Mouse (Mus musculus): Measurements from ENCODE around the gene Raly.
"Not testable (repeated sequence)": the region's sequence is repeated elsewhere in the genome, so short reads cannot be mapped to it uniquely, and the experiment has no call there.

Raly gene

DNA sequence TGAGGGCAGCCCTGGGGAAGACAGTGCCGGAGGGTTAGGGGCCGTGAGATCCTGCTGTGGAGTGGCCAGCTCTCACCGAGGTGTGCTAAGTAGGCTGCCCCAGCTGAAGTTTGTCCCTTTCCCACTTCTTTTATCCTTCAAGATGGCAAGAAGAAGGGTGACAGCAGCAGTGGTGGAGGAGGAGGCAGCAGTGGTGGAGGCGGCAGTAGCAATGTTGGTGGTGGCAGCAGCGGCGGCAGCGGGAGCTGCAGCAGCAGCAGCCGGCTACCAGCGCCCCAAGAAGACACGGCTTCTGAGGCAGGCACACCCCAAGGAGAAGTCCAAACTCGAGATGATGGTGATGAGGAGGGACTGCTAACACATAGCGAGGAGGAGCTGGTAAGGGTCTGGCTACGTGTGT lies 72.8 kb downstream of the Raly start:
- no peak for DNase-seq

DNA sequence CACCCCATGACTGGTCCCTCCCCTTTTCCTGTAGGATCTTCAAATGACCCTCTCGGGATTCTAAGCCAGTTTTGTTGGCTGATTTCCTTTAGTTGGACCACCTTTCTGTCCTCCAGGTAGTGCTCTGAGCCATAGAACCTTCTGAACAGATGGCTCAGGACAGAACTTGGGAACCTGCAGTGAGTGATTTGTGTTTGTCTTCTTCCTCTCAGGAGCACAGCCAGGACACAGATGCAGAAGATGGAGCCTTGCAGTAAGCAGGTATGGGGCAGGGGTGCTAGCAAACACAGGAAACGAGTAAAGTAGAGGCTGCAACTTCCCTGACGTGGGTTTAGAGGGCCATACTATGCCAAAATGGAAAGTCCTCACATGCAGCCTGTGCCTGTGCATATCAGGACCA lies 74.8 kb downstream of the Raly start:
- no peak for DNase-seq

DNA sequence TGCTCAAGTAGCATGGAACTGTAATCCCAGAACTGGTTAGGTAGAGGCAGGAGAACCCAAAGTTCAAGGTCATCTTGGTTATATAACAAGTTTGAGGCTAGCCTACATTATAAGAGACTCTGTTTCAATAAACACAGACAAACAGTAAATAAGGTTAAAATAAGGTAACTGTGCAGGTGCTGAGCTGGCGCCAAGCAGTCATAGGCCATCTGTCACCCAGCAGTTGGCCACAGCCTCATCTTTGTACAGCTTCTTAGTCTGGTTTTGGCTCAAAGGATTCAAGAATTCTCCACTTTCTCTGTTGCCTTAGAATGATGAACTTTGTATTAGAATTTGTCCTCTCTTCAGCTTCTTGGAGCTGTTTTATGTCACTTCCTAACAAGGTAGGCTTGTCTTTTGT lies 77.2 kb downstream of the Raly start:
- no peak for DNase-seq

DNA sequence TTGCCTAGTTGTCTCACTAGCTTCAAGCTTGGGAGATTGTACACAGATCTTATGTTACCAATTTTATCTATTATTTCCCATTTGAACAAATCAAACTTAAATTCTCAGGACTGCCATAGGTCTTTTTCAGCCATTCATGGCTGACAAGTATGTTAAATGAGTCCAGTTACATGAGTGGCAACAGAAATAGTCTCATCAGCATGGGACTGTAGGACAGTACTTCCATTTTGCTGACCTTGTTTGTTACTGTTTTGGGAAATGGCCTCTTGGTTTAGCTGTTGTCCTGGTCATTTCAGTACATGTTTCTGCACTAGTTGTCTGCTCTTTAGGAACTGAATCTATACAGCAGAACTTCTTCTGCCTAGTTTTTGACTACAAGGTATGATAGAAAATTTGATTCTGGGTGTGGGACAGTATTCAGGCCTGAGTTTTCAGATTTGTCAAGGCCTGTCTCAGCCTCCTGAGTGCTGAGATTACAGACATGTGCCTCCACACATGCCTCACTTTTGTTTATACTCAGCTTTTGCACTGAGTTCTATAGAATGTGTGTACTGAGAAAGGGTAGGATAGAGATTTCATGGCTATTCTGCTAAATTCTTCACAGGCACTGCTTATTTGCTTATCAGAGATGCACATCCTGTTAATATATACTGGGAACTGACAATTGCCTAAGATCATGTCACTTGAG lies 79.2 kb downstream of the Raly start:
- no peak for DNase-seq

DNA sequence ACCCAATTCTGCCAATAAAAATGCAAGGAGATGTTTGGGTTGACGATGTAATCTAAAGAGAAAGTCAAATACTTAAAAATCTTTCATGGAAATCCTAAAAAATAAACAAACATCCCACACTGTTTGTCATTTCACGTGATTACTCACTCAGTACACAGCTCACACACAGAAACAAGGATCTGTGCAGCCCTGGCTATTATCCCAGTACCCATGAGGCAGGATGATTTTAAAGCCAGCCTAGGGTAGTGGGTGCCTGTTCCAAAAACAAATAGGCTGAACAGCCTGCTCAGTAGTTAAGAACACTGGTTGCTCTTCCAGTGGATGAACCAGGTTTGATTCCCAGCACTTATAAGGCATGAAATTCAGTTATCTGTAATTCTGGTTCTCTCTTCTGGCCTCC lies 85.7 kb downstream of the Raly start:
- no peak for DNase-seq

DNA sequence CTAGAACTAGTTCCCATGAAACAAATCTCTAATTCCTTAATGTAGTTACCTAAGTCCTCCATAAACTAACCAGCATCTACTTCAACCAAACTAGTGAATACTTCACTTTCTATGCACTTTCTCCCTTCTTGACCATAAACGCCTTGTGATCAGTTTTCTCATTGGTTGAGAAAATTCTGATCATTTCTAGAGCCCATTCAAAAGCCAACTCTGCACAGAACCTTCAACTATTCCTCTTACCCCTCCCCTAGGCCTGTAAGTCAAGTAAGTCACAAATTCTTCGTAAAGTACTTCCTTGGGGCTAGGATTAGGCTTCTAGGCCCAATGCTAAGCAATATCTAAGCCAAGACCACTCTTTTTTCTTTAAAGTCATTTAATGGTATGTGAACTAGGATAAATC lies 100.7 kb downstream of the Raly start:
- DNase-seq, result no peak

DNA sequence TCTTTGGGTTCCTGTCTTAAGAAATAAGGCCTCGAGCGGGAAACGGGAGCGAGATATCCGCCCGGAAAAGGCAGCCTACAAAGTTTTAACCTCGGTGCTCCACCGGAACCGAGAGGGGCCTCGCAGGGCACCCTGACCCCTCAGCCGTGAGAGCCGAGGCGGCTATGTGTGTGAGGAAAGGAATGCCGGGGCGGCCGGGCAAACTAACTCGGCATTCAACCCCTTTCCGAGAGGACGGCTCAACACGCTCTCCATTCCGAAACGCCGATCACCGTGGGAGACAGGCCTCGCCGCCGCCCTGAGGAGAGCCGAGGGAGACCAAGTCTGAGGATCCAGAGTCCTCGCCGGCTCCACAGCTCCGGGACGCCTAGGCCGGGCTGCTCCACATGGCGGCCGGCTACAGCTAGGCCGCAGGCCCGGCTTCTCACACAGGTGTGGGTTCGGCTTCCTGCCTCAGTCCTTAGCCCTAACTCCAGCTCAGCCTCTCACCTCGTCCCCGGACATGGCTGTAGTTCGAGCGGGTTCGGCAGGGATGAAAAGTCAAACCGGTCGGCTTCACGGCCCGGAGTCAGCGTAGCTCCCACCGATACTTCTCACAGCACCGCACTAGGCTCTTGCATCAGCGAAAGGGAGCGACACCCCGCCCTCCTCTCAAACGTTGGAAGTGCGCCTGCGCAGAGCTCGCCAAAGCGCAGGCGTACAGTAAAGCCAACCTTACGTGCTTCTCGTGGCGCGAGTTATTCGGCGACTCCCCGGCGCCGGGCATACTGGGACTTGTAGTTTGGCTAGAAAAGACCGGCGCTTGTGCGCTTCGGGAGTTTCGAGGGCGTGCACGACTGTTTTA lies 101.5 kb downstream of the Raly start, which contains the start of gene Eif2s2:
Gene Eif2s2 (minus strand): TSS at position 735 of the 844 bp plus-strand sequence.
- DNase-seq, result peak; percentile 97

DNA sequence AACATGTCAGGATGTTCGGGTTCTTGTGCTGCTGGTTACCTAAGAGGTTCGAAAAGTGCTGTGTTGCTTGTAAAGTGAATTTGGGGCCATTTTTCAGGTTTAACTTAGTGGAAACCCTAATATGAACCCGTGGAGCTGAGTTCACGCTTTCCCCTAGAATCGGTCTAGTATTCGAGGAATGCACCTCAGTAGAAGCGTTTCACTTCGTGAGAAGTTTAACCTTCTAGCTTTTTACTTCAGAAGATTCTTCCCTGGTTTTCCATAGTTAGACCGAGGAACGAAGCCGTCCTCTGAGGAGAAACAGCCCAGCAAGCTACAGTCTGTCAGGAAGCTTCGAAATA lies 102.1 kb downstream of the Raly start:
- DNase-seq, result no peak

DNA sequence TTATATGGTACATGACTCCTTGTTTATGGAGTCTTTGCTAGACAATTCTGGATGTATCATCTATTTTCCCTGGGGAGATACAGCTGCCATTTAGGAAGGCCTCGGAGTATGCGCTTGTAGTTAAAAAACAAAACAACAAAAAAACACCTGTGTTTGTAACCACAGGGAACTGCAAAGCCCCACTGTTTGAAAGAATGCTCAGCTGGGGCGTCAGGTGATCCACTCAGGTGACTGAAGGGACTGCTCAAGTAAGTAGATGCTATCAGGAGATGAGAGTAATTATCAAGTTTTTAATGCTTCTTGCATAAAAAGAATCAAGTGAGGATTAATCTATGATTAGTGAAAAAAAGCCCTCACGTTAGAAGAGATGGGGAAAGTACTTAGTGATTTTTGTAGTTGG lies 102.7 kb downstream of the Raly start:
- no peak for DNase-seq

DNA sequence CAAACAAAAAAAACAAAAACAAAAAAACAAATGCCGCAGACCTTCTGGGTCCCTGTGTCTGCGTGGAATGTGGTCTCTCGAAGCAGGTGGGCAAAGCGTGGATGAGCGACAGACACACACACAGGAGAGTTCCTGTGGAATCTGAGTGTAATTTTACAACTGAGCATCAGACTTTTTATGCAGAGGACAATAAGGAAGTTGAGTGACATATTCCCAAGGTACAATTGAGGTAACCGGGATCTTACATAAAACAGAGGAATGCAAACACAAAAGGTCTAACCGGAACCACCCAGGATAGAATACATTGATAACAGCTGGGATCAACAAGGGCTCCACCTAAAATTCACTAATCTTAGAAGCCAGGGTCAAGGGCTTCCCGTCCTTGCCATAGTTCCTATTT lies 108.1 kb downstream of the Raly start:
- not testable (repeated sequence) for DNase-seq

DNA sequence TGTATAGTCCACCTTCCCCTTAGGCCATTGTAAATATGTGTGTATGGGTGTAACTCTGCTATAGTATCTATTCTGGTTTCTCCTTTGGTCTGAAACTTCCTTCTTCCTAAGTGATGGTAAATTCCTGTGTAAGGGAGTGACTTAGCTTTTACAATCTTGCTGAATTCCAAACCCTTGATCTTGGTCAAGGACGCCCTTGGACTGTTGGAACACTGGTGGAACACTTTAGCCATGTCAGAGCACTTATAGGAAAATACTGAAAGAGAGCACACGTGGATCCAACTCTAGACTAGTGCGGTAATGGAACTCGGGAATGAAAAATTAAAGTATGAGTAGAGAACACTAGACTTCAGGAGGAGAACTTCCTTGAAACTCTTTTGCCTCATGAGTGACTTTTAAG lies 108.5 kb downstream of the Raly start:
- not testable (repeated sequence) for DNase-seq

DNA sequence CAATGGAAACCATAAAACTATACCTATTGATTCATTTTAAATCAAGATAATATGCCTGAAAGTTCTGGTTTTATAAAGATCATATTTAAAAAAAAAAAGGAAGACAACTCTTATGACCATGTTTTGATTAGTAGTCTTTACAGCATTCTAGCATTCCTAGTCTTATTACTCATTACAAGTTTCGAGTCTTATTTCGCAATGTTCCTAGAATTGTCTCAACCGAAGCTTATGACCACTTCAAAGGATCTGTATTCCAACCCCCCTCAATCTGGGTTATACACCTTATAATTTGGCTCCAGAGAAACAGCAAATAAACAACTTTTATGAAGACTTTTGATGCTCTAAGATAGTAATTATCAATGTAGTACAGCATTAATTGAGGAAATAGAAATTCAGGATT lies 111.2 kb downstream of the Raly start:
- no peak for DNase-seq

DNA sequence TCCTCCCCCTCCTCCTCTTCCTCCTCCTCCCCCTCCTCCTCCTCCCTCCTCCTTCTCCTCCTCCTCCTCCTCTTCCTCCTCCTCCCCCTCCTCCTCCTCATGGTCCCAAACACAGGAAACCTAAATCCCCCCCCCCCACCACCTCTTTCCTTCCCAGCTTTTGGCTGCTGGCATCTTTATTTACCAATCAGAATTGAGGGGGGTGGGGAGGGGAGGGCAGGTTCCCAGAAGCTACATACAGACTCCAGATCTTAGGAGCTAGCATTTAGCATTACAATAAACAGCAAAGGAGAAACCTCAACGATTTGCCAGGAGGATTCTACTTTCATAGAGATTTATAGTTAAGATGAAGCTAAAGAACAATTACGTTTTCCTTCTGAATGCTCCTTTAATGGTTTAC lies 114.9 kb downstream of the Raly start:
- DNase-seq, result no peak

DNA sequence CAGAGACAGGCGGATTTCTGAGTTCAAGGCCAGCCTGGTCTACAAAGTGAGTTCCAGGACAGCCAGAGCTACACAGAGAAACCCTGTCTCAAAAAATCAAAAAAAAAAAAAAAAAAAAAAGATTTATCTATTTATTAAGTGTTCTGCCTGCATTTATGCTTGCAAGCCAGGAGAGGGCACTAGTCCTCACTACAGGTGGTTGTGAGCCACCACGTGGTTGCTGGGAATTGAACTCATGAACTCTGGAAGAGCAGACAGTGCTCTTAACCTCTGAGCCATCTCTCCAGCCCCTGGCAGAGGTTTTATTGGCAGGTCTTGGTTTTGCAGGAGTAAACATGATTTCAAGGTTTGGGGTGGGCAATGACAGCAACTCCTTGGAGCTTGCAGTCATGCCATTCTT lies 117.3 kb downstream of the Raly start:
- not testable (repeated sequence) for DNase-seq

DNA sequence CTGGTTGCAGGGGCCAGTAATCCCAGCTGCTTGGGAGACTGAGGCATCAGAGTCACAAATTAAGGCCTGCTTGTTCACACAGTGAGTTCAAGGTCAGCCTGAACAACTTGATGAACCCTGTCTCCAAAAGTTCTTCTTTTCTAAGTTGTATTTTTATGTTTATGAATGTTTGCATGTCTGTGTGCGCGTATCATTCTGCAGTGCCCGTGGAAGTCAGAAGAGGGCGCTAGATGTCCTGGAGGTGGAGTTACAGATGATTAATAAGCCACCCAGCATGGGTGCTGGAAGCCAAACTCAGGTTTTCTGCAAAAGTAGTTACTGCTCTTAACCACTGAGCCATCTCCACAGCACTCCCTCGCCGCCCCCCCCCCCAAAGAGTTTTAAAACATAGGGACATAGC lies 118.9 kb downstream of the Raly start:
- no peak for DNase-seq

DNA sequence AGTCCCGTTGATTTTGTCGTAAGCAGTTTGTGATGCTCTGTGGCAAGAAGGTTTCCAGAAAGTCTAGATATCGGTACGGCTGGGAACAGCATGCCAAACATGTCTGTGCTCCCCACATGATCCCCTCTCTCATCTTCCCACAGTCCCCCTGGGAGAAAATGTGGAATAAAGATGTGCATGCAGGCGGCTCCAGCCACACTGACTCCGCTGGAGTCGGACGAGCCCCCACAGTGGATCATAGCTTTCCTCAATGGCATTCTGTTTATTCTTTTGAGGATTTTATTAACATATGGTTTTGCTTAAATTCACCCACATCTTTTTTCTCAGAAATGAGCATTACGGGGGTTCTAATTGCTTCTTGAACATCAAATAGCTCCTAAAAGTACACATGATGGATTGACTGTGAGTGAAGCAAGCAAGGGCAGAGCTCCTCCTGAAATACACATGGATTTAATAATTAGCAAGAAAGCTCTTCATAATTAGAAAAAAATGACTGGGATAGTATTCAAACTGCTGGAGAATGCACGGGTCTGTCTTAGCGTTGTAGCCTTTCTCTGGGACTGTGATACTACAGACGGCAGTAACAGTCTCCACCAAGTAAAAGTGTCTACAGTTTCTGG lies 125.1 kb downstream of the Raly start:
- DNase-seq, result no peak

DNA sequence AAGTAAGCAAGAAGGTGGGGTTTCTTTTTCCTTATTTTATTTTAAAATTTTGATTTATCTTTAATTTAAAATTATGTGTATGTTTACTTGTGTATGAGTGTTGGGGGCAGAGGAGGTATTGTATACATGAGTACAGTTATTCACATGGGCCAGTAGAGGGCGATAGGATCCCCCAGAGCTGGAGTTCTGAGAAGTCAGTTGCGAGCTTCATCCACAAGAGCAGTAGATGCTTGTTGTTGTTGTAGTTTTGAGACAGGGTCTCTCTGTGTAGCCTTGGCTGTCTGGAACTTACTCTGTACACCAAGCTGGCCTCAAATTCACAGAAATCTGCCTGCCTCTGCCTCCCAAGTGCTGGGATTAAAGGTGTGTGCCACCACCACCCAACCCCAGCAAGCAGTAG lies 125.7 kb downstream of the Raly start:
- no peak for DNase-seq

Data from kidney, adult 11 months (tissue).